Mouse (Mus musculus) liver, embryonic 14.5 days (tissue): Measurements from ENCODE around the gene Ccdc65.

ENCODE experiments used
- CTCF ChIP-seq: IDR thresholded peaks from 2 replicates; pipeline ENCODE4 v1.5.1; 2016; ENCODE audit warnings: antibody characterized with exemption, low read depth, control low read depth
- EP300 ChIP-seq: IDR thresholded peaks from 2 replicates; pipeline ENCODE4 v1.6.1; 2016; ENCODE audit warnings: antibody characterized with exemption, low read depth

DNA sequence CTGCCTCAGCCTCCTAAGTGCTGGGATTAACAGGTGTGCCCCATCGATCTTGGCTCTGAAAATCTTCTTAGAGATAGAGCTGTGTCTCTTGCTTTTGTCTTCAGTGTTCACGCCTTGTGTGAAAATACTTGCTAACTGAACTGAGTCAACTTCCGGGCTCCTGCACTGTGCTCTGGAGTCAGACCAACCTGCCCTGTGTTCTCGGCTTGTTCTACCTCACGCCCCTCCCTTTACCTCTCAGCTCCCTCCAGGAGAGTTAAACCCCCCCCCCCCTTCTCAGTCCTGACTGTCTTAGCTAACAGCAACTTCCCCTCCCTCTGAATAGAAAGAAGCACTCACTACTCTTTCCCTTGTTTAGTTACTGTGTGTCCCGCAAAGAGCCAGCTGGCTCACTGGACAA lies 22.8 kb downstream of the Ccdc65 start:
- TF ChIP-seq CTCF (no peak), EP300 (no peak)
